ENCODE assay signal across 8 mouse cellular contexts in the genomic region with DNA sequence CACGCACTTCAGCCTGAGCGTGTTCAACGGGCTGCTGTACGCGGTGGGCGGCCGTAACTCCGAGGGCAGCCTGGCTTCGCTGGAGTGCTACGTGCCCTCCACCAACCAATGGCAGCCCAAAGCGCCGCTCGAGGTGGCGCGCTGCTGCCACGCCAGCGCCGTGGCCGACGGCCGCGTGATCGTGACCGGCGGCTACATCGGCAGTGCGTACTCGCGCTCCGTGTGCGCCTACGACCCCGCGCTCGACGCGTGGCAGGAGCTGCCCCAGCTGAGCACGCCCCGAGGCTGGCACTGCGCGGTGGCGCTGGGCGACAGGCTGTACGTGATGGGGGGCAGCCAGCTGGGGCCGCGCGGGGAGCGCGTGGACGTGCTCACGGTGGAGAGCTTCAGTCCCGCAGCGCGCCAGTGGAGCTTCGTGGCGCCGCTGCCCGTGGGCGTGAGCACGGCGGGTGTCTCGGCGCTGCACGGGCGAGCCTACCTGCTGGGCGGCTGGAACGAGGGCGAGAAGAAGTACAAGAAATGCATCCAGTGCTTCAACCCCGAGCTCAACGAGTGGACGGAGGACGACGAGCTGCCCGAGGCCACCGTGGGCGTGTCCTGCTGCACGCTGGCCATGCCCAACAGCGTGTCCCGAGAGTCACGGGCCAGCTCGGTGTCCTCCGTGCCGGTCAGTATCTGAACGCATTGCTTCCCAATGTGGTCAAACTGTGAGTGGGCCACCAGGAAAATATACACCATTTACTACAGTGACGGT. TPM values are rescaled to one million over a fixed set of nuclear protein-coding genes. Genes with fewer than 3 reads are reported as not detected.
DNase-seq lines count a peak whose midpoint lies in the region; ATAC-seq and TF ChIP-seq lines count a peak whose summit lies in the region.

No protein-coding gene starts in this region.

- under 1% methylated on average over 85 of the region's 85 CpGs for WGBS in hindbrain, embryonic 10.5 days
- WGBS in lung, embryonic 14.5 days: under 1% methylated on average over 85 of the region's 85 CpGs
- under 1% methylated on average over 85 of the region's 85 CpGs for WGBS in neural tube, embryonic 15.5 days
- under 1% methylated on average over 85 of the region's 85 CpGs for WGBS in thymus, adult 2 months

- H3K4me3 ChIP-seq in bone marrow macrophage, adult 2 months (ENCODE audit: insufficient read depth, low read length): peak overlapping the region; percentile 62
- peak overlapping the region; percentile 44 for H3K4me3 ChIP-seq in erythroblast, embryonic 14.5 days (replicated peaks)
- H3K4me3 ChIP-seq in hindbrain, embryonic 10.5 days: peak overlapping the region; percentile 76
- peak overlapping the region; percentile 55 for H3K4me3 ChIP-seq in lung, embryonic 14.5 days (ENCODE audit: low read depth, low read length)
- peak overlapping the region; percentile 62 for H3K4me3 ChIP-seq in neural tube, embryonic 15.5 days (replicated peaks)
- H3K4me3 ChIP-seq in thymus, adult 2 months (ENCODE audit: control insufficient read depth, insufficient read depth, low read length): peak overlapping the region; percentile 32

- H3K27ac ChIP-seq in bone marrow macrophage, adult 2 months (ENCODE audit: insufficient read depth, low read depth, low read length): no peak overlapping the region
- H3K27ac ChIP-seq in hindbrain, embryonic 10.5 days: peak overlapping the region; percentile 81
- no peak overlapping the region for H3K27ac ChIP-seq in lung, embryonic 14.5 days (ENCODE audit: low read depth)
- no peak overlapping the region; the same call in 1 of the 2 replicates for H3K27ac ChIP-seq in neural tube, embryonic 15.5 days (replicated peaks)
- no peak overlapping the region for H3K27ac ChIP-seq in thymus, adult 2 months (ENCODE audit: control insufficient read depth, insufficient read depth, low read length)

- peak; percentile 45 for ATAC-seq in CD4-positive, CD25-positive, alpha-beta regulatory T cell, adult 4 months
- ATAC-seq in lung, embryonic 14.5 days (ENCODE audit: insufficient read depth): peak; percentile 90
- ATAC-seq in neural tube, embryonic 15.5 days (ENCODE audit: low FRiP score): peak; percentile 94

- peaks cover 16% of the 10 kb centered on the region for H3K27me3 ChIP-seq in erythroblast, embryonic 14.5 days (ENCODE audit: control insufficient read depth)
- peaks cover 12% of the 10 kb centered on the region for H3K27me3 ChIP-seq in hindbrain, embryonic 10.5 days (ENCODE audit: insufficient read depth, poor library complexity, severe bottlenecking)
- peaks cover 10% of the 10 kb centered on the region; the same call in 1 of the 2 replicates for H3K27me3 ChIP-seq in lung, embryonic 14.5 days (ENCODE audit: insufficient read depth, low read length)
- no peaks in the 10 kb centered on the region for H3K27me3 ChIP-seq in neural tube, embryonic 15.5 days (replicated peaks)
- H3K27me3 ChIP-seq in thymus, adult 2 months (ENCODE audit: control insufficient read depth, insufficient read depth, low read length): peaks cover 3% of the 10 kb centered on the region; the same call in 1 of the 2 replicates

- peak; percentile 62 for DNase-seq in hindbrain, embryonic 10.5 days (ENCODE audit: low spot score)
- DNase-seq in layer of hippocampus, adult 9-10 months (ENCODE audit: low spot score): peak; percentile 2
- DNase-seq in lung, embryonic 14.5 days: peak; percentile 68
- DNase-seq in thymus, adult 2 months: peak; percentile 11

- no peaks in the 10 kb centered on the region for H3K36me3 ChIP-seq in erythroblast, embryonic 14.5 days (ENCODE audit: control insufficient read depth)
- H3K36me3 ChIP-seq in hindbrain, embryonic 10.5 days: no peaks in the 10 kb centered on the region
- no peaks in the 10 kb centered on the region for H3K36me3 ChIP-seq in lung, embryonic 14.5 days (ENCODE audit: insufficient read depth)
- no peaks in the 10 kb centered on the region for H3K36me3 ChIP-seq in neural tube, embryonic 15.5 days
- no peaks in the 10 kb centered on the region for H3K36me3 ChIP-seq in thymus, adult 2 months (ENCODE audit: control insufficient read depth, insufficient read depth, low read length)

- H3K9ac ChIP-seq in lung, embryonic 14.5 days: peak overlapping the region; percentile 54
- H3K9ac ChIP-seq in neural tube, embryonic 15.5 days (replicated peaks): peak overlapping the region; percentile 66

- H3K4me1 ChIP-seq in bone marrow macrophage, adult 2 months (ENCODE audit: control insufficient read depth, insufficient read depth, low read length): no peaks in the 10 kb centered on the region
- H3K4me1 ChIP-seq in erythroblast, embryonic 14.5 days (ENCODE audit: control insufficient read depth): peaks cover 8% of the 10 kb centered on the region
- H3K4me1 ChIP-seq in hindbrain, embryonic 10.5 days (replicated peaks): peaks cover 11% of the 10 kb centered on the region; the same call in 1 of the 2 replicates
- H3K4me1 ChIP-seq in lung, embryonic 14.5 days (ENCODE audit: insufficient read depth): no peaks in the 10 kb centered on the region
- peaks cover 7% of the 10 kb centered on the region for H3K4me1 ChIP-seq in neural tube, embryonic 15.5 days
- H3K4me1 ChIP-seq in thymus, adult 2 months (replicated peaks; ENCODE audit: control insufficient read depth, insufficient read depth, low read length): peaks cover 8% of the 10 kb centered on the region

- peak overlapping the region; percentile 100 for H3K4me2 ChIP-seq in lung, embryonic 14.5 days
- H3K4me2 ChIP-seq in neural tube, embryonic 15.5 days: peak overlapping the region; percentile 98

- TF ChIP-seq CTCF in bone marrow macrophage, adult 2 months (IDR thresholded peaks at IDR 0.05; ENCODE audit: low read depth, low read length): no peak
- no peak for TF ChIP-seq CTCF in lung, embryonic 14.5 days (IDR thresholded peaks at IDR 0.05; ENCODE audit: low read depth)
- TF ChIP-seq CTCF in thymus, adult 2 months (IDR thresholded peaks at IDR 0.05; ENCODE audit: borderline replicate concordance, control insufficient read depth, extremely low read depth, insufficient read depth, low read length, poor library complexity): no peak

- no peaks in the 10 kb centered on the region; the same call in 1 of the 2 replicates for H3K9me3 ChIP-seq in erythroblast, embryonic 14.5 days (ENCODE audit: control insufficient read depth, low read length)
- no peaks in the 10 kb centered on the region for H3K9me3 ChIP-seq in hindbrain, embryonic 10.5 days
- H3K9me3 ChIP-seq in lung, embryonic 14.5 days (ENCODE audit: low read depth, low read length): no peaks in the 10 kb centered on the region
- no peaks in the 10 kb centered on the region for H3K9me3 ChIP-seq in neural tube, embryonic 15.5 days (replicated peaks)

- TF ChIP-seq POLR2A in bone marrow macrophage, adult 2 months (IDR thresholded peaks at IDR 0.05; ENCODE audit: borderline replicate concordance, low read depth, low read length): no peak
- no peak for TF ChIP-seq POLR2A in thymus, adult 2 months (IDR thresholded peaks at IDR 0.05; ENCODE audit: control insufficient read depth, extremely low read depth, insufficient read depth, low read length, poor library complexity)

RNA-seq across cellular contexts. Expression of gene Klhl31, which starts 19.1 kb away (rescaled TPM):
- not detected for polyA plus RNA-seq in CD4-positive, CD25-positive, alpha-beta regulatory T cell, adult 4 months (2017; shearing (Covaris generic))
- polyA plus RNA-seq in bone marrow macrophage, adult 2 months (2012; ENCODE audit: insufficient read depth, insufficient read length, missing spikeins): 0.16 TPM in 1 of 2 replicates, not detected in the other
- not detected in 2 replicates for polyA plus RNA-seq in erythroblast, embryonic 14.5 days (2012)
- polyA plus RNA-seq in hindbrain, embryonic 10.5 days (2016; fragmentation: Nextera tagmentation; extraction: Ambion mirVana): 0.39 and 0.93 TPM in 2 replicates
- polyA plus RNA-seq in lung, embryonic 14.5 days (2014; fragmentation: Nextera tagmentation; extraction: Ambion mirVana): 0.33 and 0.54 TPM in 2 replicates
- 1.0 and 1.2 TPM in 2 replicates for polyA plus RNA-seq in neural tube, embryonic 15.5 days (2015; fragmentation: Nextera tagmentation; extraction: Ambion mirVana)
- 0.06 and 0.75 TPM in 2 replicates for polyA plus RNA-seq in thymus, adult 2 months (2012; rRNA removed)

Comparison
In these comparisons a context has a peak if more than half of its experiments do, and no peak if none do; other contexts are left out.
1. DNase-seq: peak in every context shown above with its lines; median percentile 68 in lung, embryonic 14.5 days; 62 in hindbrain, embryonic 10.5 days; 11 in thymus, adult 2 months; 2 in layer of hippocampus, adult 9-10 months.